Mouse (Mus musculus) stomach, postnatal 0 days (tissue): ENCODE measurements at regions not wholly inside any gene's neighbourhood (a gene's known extent, or its start where the extent isn't known, plus 50 kb on each side); places are given as distances from the start of the nearest gene placed in this dataset.

Experiments
- CTCF ChIP-seq: IDR thresholded peaks from 2 replicates; pipeline ENCODE4 v1.5.1; 2016; ENCODE audit warnings: antibody characterized with exemption, low read depth, mild to moderate bottlenecking, moderate library complexity
- EP300 ChIP-seq: optimal IDR thresholded peaks from 2 replicates; pipeline ENCODE3; 2016; ENCODE audit warnings: antibody characterized with exemption

DNA sequence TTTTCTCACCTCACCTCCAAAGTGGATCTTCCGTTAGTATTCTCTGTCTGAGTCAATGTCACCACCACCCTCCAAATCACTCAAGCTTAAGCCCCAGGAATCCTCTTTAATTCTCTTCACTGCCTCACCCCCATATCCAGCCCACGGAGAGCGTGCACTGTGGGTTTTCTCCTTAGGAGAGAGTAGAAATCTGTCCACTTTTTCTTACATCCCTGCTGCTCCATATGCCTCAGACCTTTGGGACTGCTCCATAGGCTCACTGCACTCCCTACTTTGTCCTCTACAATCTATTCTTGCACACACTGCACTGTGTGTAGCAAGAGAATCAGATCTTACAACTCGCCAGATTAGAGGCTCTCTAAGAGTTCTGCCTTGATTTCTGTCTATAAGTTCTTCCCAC, 1971.2 kb upstream of the Lrrc6 start:
- no peak for TF ChIP-seq CTCF
- no peak for TF ChIP-seq EP300
